Mouse (Mus musculus) neural tube, embryonic 10.5 days (tissue): ENCODE measurements around the gene Etv6.

Source experiments
- DNase-seq: peaks from one replicate; pipeline ENCODE4 v3.0.0-alpha.2; 2017; ENCODE audit warnings: low spot score; ENCODE audit errors: extremely low spot score

Gene Etv6

DNA sequence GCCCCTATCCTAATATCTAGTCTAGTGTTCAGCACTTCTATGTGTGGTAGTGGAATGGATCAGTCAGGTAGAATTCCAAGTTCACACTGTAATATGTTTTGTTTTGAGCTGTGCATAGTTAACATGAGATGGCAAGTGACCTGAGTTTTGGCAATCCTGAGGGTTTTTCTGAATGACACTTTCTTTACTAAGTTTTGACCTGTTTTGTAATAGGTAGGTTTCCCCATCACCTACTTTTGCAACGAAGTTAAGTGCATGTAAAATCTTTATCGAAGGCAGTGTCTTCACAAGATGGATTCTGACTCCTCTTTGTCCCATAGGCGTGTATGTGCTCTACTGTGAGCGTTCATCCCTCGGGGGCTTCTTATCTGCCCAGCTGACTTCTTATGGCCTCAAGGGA, 74.7 kb downstream of the Etv6 start:
- DNase-seq = no peak

DNA sequence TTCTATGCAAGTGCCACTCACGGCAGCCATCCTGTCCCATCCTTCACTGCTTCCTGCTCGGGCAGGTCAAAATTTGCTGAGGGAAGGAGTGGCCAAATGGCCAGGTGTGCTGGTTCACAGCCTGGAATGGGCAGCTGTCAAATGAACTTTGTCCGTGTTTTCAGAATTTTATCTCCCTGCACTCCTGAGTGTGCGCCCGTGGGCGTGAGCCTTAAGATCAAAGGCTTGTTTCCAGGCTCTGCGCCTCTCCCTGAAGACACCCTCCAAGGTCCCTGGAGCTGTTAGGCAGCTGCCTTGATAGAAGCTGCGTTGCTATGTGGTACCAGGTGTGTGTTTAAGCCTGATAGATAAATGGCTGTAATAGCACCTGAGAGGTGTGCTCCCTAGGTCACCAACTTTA, 76.1 kb downstream of the Etv6 start:
- no peak for DNase-seq

DNA sequence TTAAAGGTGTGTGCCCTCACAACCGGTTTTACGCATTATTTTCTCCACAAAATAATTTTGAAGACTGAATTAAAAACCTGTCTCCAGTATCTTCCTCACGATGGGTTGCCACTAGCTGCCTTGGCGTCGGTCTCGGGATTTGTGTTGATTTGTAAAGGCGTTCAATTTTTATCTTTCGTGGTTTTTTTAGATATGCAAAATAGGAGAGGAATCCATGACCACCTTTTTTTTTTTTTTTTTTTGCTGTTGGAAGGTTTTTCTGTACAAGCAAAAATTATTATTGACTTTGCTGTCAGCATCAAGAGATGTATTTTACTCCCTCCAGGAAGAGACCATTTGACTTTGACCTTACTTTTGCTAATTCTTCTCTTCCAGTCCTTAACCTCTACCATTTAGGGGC, 77.3 kb downstream of the Etv6 start:
- DNase-seq = no peak

DNA sequence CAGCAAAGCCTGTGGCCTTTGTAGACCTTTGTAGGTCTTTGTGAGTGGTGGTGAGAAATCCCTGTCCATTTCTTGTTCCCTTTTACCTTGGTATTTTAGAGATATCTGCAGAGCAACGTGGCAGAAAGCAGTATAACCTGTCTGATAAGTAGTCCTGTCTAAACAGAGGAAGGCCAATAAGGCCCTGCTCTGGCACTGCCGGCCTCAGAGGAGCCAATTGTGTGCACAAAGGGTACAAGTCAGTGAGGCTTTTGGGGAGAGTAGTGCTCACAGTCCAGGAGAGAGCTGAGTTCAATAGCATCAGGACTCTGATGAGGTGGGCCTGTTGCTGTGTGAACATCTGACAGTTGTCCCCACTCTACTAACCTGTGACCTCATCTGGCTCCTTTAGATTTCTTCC, 77.7 kb downstream of the Etv6 start:
- no peak for DNase-seq

DNA sequence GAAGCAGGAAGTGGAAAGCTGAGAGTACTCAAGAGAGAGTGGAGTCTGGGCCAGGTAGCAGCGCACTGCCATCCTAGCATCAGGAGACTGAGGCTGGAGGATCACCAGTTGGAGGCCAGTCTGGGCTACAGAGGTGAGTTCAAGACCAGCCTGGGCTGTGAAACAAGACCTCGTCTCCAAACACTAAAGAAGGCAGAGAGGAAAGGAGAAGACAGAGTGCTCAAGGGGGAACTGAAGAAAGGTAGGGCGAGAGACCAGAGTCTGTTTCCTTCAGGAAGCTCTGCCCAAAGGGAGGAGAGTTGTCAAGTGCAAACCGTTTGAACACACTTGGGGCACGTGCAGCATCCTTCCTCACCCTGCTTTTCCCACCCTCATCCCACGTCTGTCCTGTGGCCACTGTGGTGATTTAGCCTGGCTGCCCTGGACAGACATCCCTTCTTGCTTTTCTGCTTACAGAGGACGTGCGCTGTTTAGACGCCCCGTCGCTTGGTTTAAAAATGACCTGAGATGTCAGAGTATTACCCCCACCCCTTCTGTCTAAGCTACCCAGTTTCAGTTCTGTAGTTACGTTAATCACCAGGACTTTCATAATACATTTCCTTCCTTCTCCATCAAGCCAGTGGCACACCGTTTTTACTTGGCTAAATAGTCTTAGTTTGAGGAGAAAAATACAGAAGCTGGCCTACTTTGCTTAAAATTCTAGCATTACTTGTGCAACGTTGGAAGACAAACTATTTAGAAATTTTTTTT, 79.9 kb downstream of the Etv6 start:
- DNase-seq = no peak

DNA sequence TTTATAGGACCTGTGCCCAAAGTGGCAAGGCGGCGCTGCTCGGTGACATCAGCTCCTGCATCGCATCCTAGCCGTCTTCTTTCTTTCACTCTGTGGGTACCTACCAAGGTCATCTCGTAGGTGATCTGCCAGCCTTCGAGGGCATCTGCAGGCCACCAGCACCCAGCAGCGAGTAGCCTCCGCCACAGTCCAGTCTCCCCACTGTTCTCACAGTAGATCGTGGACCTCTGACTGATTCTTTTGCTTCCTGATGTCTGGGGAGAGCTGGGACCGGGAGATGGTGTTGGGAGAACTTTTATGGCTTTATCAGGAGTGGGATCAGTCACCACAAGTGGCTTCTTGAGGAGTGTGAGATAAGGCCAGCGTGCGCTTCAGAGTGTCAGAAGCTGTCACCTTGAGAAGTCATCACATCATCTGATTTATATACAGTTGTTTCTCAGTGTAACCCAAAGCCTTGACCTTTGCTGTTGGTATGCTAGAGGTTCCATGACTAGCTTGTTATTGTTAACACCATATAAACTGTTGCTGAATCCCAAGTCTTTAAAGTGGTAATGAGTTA, 82.0 kb downstream of the Etv6 start:
- DNase-seq = no peak

DNA sequence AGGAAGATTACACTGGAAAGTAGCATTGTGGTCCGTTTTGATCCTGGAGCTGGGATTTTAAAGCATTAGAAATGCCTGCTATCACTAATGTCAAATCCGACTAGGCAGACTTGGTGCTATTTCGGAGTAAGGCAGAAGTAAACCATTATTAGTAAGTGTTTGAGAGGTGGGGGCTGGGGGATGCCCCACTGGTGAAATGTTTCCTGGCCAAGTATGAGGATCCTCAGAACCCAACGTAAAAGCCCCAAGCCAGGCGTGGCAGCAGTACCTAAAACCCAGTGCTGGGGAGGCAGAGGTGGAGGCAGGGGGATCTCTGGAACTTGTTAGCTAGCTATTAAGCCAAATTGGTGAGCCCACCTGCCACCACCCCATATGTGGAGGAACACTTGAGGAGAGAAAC, 83.0 kb downstream of the Etv6 start:
- no peak for DNase-seq

DNA sequence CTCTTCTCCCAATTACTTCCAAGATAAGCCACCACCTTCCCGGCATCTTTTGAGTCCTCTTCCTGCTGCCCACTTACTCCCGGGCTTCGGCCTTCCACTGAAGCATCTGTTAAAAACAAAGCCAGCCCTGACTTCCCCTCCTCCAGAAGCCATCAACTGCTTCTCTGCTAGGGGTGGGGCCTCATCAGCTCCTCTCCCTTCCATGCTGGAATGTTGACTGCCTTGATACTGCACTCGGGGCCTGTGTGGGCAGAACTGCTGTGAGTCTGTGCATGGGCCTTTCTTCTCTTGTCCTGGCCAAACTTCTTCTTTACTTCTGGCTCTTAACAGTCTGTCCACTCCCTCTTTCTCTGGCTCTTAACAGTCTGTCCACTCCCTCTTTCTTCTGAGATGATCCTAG, 83.6 kb downstream of the Etv6 start:
- DNase-seq = no peak

DNA sequence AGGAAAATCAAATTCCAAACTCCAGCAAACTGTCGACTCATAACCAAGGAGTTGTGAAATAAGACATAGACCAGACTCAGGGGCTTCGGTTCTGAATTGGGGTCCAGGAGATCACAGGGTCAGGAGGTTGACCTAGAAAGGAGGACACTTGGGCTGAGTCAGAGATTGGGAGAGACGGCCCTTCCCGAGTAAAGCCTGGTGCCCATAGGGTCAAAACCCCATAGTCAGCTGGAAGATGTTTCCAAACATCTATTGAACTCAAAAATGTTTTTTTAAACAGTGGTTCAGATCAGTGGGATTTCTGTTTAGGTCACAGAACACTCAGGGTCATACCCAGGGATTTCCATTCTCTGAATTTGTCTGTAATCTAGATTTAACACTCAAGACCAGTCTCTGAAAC, 84.7 kb downstream of the Etv6 start:
- DNase-seq = no peak

DNA sequence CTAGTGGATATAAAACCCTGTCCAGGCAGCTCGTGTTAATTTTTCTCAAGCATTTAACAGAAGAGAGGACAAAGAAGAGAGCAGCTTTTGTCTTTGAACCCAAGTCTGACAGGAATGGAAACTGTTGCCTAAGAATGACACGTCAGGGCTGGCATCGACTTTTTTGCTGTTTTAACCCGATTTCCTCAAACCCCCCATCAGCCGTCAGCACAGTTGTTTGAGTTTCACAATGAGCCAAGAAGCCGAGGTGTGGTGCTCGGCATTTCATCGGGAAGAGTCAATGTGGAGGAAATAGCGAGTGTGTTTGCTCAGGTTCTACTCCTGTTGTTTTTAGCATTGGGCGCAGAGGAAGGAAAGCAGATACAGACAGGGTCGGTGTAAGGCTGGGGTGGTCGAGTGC, 85.2 kb downstream of the Etv6 start:
- no peak for DNase-seq

DNA sequence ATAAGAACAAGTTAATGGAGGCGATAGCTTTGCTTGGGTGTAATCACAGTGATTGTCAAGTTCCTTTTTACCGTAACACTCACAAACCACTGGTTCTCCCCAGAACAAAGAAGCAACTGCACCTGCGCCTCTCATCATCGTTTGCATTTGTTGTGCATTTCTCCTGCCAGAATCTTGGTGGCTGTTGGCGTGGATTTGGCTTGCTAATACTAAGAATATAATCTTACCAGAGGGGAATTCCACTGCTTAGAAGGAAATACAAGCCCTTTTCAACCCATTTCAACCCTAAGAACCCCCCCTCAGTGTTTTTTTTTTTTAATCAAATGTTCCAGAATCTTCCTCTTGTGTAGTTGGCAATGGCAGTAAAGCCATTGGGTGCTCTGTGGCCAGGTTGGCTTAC, 87.4 kb downstream of the Etv6 start:
- DNase-seq = no peak

DNA sequence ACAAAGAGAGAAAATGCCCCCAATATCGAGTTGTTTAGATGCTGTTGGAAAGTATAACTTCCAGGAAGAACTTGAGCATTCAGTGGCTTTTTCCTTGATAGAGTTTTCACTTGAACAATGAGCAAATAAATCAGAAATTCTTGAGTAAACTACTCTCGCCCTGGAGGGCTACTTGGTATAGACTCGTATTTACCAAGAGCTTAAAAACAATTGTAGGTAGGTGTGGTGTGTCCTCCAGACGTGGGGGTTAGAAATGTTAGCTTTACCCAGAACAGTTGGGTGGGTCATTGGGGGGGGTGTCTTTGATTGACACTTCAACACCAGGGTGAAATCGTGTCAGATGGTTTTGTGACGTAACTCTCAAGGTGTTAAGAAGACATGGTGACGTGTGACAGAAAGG, 88.0 kb downstream of the Etv6 start:
- no peak for DNase-seq

DNA sequence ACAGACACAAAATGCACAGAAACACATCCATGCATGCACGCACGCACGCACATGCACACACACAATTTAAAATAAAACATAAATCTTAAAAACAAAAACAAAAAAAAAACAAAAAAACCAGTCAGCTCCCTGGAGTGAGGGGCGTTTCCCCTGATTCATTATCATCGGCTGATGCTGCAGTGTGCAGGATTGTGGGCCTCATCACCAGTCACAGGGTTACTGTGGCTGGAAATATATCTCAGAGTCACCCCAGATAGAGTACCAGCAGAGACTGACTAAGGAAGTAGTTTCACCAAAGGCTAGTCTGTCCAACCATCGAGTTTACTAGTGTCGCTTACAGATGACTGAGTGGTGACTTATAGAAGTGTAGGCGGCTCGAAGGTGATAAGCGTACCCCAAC, 88.8 kb downstream of the Etv6 start:
- DNase-seq = no peak

DNA sequence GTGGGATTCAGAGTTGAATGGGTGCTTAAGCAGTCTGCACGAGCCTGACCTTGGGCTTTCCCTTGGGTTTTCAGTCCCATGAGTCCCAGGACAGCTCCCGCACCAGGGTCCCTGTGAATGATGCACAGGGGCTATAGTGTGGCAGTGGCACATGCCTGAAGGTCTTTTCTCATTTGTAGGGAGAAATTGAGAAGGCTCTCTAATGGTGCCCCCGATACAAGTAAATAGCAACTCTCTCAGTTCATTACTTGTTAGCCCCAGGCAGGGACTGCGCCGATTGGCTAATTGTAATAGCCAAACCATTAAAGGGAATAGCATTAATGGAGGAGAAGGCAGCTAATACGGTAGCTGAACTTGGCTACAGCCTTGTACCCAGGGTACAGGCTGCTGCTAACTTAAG, 92.5 kb downstream of the Etv6 start:
- no peak for DNase-seq

DNA sequence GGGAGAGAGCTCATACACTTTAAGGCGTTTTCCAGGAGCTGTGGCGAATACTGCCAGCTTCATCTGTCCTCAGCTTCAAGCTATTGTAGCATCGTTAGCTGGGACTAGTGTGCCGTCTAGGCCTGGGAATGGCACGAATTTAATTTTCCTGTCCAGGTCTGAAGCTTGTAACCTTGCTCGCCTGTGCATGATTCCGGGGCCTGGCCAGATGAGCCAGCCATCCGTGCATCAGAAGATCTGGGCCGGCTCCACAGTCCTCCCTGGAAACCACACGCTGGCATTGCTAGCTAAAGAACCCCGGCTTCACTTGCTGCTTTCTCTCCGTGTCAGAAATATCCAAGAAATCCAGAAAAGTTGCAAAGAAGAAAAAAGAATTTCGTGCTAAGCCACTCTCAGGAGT, 93.1 kb downstream of the Etv6 start:
- DNase-seq = no peak

DNA sequence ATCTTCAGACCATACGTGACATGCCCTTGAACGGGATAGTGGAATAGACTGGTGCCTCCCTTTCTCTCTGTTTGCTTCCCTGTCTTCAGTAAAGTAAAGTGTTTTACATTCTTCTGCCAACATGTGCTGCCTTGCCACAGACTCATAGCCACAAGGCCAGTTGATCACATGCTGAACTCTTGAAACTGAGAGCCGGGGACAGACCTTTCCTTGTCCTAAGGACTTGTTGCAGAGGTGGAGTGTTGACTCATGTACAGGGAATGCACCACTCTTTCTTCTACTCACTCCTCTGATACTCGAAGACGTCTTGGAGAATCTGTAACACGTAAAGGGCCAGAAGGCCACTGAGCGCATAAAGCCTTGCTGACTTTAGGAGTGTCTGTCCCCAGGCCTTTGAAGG, 94.3 kb downstream of the Etv6 start:
- DNase-seq = no peak

DNA sequence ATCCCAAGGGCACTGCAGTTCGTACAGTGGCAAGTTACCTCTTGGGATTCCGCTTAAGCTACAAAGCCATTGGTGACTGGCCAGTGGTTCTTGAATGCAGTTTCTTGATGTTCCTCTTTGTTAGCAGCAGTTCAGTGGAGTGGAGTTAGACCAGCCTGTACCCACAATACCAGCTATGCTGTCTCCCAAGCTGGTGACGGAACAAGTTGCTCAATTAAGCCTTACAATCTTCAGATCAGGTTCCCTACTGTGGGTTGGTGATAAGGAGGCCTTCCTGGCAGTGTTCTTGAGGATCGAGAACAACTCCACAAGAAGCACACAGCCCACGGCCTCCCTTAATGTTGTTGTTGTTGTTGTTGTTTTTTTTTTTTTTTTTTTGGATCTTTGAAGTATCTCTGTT, 95.3 kb downstream of the Etv6 start:
- no peak for DNase-seq

DNA sequence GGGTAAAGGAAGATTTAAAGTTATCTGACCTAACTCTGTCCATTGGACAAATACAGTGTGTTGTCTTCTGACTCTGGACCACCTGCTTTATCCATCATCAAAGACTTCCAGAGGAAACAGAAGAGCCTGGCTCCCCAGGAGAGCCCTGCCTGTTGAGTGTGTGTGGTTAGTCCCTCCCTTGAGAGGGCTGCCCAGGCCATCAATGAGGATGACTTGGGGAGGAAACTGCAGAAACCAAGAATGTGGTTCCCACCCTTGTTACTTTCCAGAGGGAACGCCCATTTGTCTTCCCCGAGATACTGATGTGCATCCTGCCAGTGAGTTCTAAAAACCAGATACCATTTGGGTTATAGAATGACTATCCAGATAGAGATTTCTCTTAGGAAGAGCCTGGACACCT, 96.1 kb downstream of the Etv6 start:
- no peak for DNase-seq

DNA sequence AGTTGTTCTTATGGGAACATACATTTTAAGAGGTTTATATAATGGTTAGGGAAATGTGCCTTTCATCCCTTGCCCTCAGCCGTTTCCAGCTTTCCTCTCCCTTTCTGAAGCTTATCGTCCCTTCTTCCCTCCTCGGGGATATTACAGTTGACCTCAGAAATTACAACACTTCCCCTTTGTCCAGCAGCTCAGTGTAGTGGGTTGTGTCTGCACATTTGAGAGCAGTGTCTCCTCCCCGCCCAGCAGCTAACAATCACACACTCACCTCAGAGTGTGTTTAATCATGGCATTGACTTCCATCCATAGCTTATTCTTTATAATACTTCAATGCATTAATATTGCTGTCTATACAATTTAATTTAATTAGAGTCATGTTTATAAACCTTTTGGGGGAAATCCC, 98.3 kb downstream of the Etv6 start:
- DNase-seq = no peak

DNA sequence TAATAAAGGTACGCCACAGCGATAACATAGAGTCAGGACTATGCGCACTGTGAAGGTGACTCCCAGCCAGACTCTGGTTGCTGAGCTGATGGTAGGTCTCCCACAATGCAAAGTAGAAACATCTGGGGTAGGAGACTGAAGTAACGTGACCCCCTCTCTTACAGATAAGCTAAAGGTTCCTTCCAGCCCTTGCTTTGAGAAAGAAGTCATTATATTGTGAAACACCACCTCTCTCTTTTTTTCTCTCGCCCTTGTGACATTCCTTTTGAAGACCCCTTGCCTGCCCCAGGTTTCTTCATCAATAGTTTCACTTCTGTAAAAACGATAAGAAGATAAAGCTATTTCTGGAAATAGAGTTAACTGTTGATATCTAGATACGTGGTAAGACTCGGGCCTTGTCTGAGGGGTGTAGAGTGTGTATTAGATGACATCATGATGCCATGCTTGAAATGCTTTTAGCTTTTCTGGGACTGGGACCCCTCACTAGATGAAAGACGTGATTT, 99.4 kb downstream of the Etv6 start:
- DNase-seq = no peak

DNA sequence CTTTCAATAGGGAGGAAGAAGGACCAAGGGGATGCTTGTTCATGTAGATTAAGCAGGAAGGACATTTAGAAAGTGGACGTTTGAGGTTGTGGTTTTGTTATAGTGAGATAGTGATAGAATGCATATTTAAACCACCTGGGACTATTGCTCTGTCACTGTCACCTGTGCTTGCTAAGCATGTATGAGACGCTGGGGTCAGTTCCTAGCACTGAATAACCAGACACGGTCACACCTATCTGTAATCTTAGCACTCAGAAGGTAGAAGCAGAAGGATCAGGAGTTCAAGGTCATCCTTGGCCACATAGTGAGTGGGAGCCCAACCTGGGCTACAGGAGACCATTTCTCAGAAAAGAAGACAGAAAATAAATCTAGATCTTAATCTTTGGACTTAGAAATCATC, 100.8 kb downstream of the Etv6 start:
- DNase-seq = no peak

DNA sequence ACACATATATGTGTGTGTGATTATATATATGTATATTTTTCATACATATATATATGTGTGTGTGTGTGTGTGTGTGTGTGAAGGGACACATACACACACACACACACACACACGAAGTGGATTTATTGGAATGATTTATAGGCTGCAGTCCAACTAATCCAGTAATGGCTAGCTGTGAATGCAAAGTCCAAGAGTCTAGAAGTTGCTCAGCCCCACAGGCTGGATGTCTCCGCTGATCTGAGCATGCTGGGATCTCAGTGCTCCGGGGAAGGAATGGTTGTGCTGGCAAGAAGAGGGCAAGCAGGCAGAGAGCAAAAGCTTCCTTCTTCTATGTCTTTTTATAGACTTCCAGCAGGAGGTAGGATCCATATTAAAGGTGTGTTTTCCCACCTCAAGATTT, 103.9 kb downstream of the Etv6 start:
- DNase-seq = no peak
